Mouse (Mus musculus) embryonic fibroblast, embryonic 13.5 days (primary cell): Measurements from ENCODE around the gene Gabbr2.

Source experiments
- CTCF ChIP-seq: IDR thresholded peaks from 2 replicates; pipeline ENCODE4 v1.5.1; 2011; ENCODE audit warnings: mild to moderate bottlenecking, control low read depth, low read length, moderate library complexity, borderline replicate concordance; ENCODE audit not compliant: insufficient read depth
- POLR2A ChIP-seq: IDR thresholded peaks from 2 replicates; pipeline ENCODE4 v1.6.1; 2011; ENCODE audit warnings: low read depth, mild to moderate bottlenecking, control low read depth, low read length, moderate library complexity

DNA sequence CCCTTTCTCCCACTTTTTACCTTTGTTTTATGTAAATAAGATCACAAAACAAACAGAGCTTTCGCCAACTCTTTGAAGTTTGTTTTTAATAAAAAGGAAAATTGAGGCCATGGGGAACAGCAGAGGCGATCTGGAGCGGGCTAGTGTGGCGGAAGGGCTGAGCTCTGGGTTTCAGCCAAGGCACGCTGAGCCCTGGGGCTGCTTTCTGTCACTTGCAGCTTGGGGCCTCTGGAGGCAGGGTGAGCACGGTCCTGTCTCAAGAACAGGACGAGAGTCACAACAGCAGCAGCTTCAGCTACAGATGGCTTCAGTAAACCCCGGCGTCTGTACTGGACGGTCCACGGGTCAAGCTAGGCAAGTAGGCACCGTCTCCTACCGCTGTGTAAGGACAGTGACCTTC is 132.8 kb downstream of the Gabbr2 start:
- TF ChIP-seq CTCF (no peak), POLR2A (no peak)
